Mouse (Mus musculus) colon, adult 2 months (tissue): ENCODE results near the gene Txndc5. TPM values are rescaled to one million over a fixed set of nuclear protein-coding genes. Genes with fewer than 3 reads are reported as not detected.

ENCODE experiments used
- polyA plus RNA-seq: library from polyadenylated mRNA; depleted of rRNA; stranded (reverse); fragments of >200 nt; gene quantifications from 2 replicates; pipeline ENCODE4 v1.2.3, GENCODE M21; 2012; rRNA removed

Gene Txndc5
- 349 and 389 TPM in 2 replicates for polyA plus RNA-seq

GRCm38 (mm10) chr13:38528687-38529294 lies at the start of gene Txndc5:
Gene Txndc5, minus strand, starts transcription at chr13:38528824.

Other genes with a start within 250 kb of the Txndc5 start
- 17.2 and 18.2 TPM in 2 replicates for gene Bmp6, start 183.7 kb downstream of the Txndc5 start, polyA plus RNA-seq
- 3.2 TPM in 2 replicates for gene Bloc1s5, start 106.3 kb upstream of the Txndc5 start, polyA plus RNA-seq
- 1.9 and 4.5 TPM in 2 replicates for gene Eef1e1, start 130.2 kb upstream of the Txndc5 start, polyA plus RNA-seq